Mouse (Mus musculus): ENCODE results near the gene Acer2. TPM values are rescaled to one million over a fixed set of nuclear protein-coding genes. Genes with fewer than 3 reads are reported as not detected.

Gene Acer2
- polyA plus RNA-seq, 1 experiment from 2014 or later, result 8.4 TPM

DNA sequence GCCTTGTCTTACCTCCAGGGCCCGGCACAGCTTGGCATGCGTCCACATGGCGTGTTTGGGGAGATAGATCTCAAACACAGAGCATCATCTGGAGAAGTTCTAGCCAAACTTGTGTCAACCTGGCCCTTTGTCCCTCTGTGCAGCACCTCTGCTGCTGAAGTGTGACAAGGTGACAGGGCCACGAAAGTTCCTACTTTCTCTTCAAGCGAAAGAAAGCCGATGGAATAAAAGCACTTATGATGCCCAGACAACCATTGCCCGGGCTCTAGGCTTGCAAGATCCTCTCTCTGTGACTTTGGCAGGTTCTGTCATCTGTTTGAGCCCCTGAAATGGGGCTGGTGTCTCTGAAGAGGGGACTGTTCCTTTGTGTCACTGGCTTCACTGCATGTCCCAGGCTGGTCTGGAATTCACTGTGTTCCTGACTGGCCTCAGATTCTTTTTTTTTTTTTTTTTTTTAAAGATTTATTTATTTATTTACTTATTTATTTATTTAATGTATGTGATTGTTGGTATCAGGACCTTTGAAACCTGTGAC is 56.0 kb downstream of the Acer2 start:
- H3K27ac ChIP-seq (ENCODE audit: low read depth, low read length), result no peak overlapping the region
- 89% methylated on average over 7 of the region's 7 CpGs for WGBS

DNA sequence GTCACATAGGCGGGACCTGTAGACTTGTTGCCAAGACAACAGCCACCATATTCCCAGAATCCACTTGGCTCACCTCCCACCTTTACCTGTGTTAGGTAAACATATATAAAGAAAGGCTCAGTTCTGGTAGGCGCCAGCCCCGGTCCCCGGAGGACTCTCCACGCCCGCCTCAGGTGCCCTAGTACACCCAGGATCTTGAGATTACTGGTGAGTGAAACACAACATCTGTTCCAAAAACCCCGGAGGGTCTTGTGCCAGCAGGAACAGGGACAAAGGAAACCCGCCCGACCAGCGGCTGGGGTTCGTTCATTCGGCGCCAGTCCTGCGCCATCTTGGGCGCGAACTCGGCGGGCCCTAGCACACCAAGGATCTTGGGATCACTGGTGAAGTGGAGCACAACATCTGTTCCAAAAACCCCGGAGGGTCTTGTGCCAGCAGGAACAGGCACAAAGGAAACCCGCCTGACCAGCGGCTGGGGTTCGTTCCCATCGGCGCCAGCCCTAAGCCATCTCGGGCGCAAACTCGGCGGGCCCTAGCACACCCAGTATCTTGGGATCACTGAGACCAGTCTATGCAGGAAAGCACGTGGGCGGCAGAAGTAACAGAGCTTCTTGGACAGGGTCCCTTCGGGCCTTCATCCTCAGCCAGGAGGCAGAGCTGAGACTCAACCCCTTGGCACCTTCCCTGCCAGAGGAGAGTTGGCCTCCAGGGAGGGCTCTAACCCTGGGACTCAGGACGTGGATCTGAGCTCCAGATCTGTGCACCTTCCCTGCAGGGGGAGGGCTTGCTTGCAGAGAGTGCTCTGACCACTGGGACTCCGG is 56.6 kb downstream of the Acer2 start:
- 7% methylated on average over 33 of the region's 33 CpGs for WGBS
- H3K9me3 ChIP-seq (ENCODE audit: control insufficient read depth, low read length), result no peaks in the 10 kb centered on the region
- ATAC-seq (replicated peaks; ENCODE audit: low FRiP score), result peak; percentile 78
- DNase-seq (ENCODE audit: low spot score), result peak; percentile 81
- peak overlapping the region; percentile 61 for H3K4me2 ChIP-seq (ENCODE audit: low read depth, low read length, severe bottlenecking)
- H3K4me1 ChIP-seq (replicated peaks; ENCODE audit: control insufficient read depth, insufficient read depth, low read length), result 0 out of 2 replicates have a peak, but pooled peaks cover 2% of the 10 kb centered on the region
- H3K27ac ChIP-seq (ENCODE audit: low read depth, low read length), result no peak overlapping the region
- no peaks in the 10 kb centered on the region for H3K27me3 ChIP-seq (ENCODE audit: control insufficient read depth, insufficient read depth, low read length)
- peak overlapping the region; percentile 79 for H3K9ac ChIP-seq (ENCODE audit: low read length)
- H3K36me3 ChIP-seq (ENCODE audit: control insufficient read depth, insufficient read depth, low read length), result no peaks in the 10 kb centered on the region
- H3K4me3 ChIP-seq (ENCODE audit: low read depth, low read length), result peak overlapping the region; percentile 39

More for the DNA sequence above, 56.0 kb downstream of the Acer2 start:
- no peak for DNase-seq (ENCODE audit: low spot score)
- Histone ChIP-seq H3K27me3 (ENCODE audit: control insufficient read depth, insufficient read depth, low read length) (no peaks in the 10 kb centered on the region), H3K9ac (ENCODE audit: low read length) (peak overlapping the region; percentile 79), H3K4me1 (replicated peaks; ENCODE audit: control insufficient read depth, insufficient read depth, low read length) (0 out of 2 replicates have a peak, but pooled peaks cover 2% of the 10 kb centered on the region), H3K4me3 (ENCODE audit: low read depth, low read length) (peak overlapping the region; percentile 39), H3K9me3 (ENCODE audit: control insufficient read depth, low read length) (no peaks in the 10 kb centered on the region), H3K36me3 (ENCODE audit: control insufficient read depth, insufficient read depth, low read length) (no peaks in the 10 kb centered on the region), H3K4me2 (ENCODE audit: low read depth, low read length, severe bottlenecking) (no peak overlapping the region; the same call in 1 of the 2 replicates)
- ATAC-seq (replicated peaks; ENCODE audit: low FRiP score), result peak; percentile 16; the same call in 1 of the 2 replicates

- no peaks in the 10 kb centered on the region for H3K9me3 ChIP-seq (ENCODE audit: control insufficient read depth, low read length)
- no peak overlapping the region for H3K4me3 ChIP-seq (ENCODE audit: low read depth, low read length)
- DNase-seq (ENCODE audit: low spot score) (no peak), ATAC-seq (replicated peaks; ENCODE audit: low FRiP score) (no peak)
- no peaks in the 10 kb centered on the region for H3K36me3 ChIP-seq (ENCODE audit: control insufficient read depth, insufficient read depth, low read length)
- WGBS, result 83% methylated on average over 6 of the region's 6 CpGs
- no peak overlapping the region for H3K4me2 ChIP-seq (ENCODE audit: low read depth, low read length, severe bottlenecking)
- H3K4me1 ChIP-seq (replicated peaks; ENCODE audit: control insufficient read depth, insufficient read depth, low read length), result 0 out of 2 replicates have a peak, but pooled peaks cover 2% of the 10 kb centered on the region
- H3K27me3 ChIP-seq (ENCODE audit: control insufficient read depth, insufficient read depth, low read length), result no peaks in the 10 kb centered on the region
- no peak overlapping the region for H3K27ac ChIP-seq (ENCODE audit: low read depth, low read length)
- no peak overlapping the region for H3K9ac ChIP-seq (ENCODE audit: low read length)
Measured at GRCm38 (mm10) chr4:86933026-86933425, 58.8 kb downstream of the Acer2 start.

DNA sequence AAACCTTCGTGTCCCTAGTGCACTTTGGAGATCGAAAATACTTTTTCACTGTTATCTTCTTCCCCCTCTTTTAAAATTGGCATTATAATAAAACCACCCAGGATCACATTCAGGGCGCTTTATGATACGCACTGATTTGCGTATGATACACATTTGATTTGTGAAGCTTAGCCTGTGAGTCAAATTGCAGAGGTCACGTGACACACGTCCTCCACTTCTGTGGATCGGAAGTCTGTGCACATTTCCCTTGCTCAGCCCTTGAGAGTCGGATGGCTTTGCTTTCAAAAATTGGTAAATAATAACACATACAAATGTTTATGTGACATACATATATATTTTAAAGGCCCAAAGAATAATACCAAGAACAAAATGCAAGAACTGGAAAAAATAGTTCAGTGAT is 62.0 kb downstream of the Acer2 start:
- ATAC-seq (replicated peaks; ENCODE audit: low FRiP score) (no peak), DNase-seq (ENCODE audit: low spot score) (no peak)
- Histone ChIP-seq H3K9me3 (ENCODE audit: control insufficient read depth, low read length) (no peaks in the 10 kb centered on the region), H3K9ac (ENCODE audit: low read length) (no peak overlapping the region), H3K27ac (ENCODE audit: low read depth, low read length) (no peak overlapping the region), H3K36me3 (ENCODE audit: control insufficient read depth, insufficient read depth, low read length) (no peaks in the 10 kb centered on the region), H3K27me3 (ENCODE audit: control insufficient read depth, insufficient read depth, low read length) (no peaks in the 10 kb centered on the region), H3K4me2 (ENCODE audit: low read depth, low read length, severe bottlenecking) (no peak overlapping the region), H3K4me1 (replicated peaks; ENCODE audit: control insufficient read depth, insufficient read depth, low read length) (0 out of 2 replicates have a peak, but pooled peaks cover under 1% of the 10 kb centered on the region), H3K4me3 (ENCODE audit: low read depth, low read length) (no peak overlapping the region)
- 91% methylated on average over 9 of the region's 9 CpGs for WGBS

GRCm38 (mm10) chr4:86936706-86937105 is 62.5 kb downstream of the Acer2 start:
- no peak overlapping the region for H3K4me2 ChIP-seq (ENCODE audit: low read depth, low read length, severe bottlenecking)
- H3K9ac ChIP-seq (ENCODE audit: low read length), result no peak overlapping the region
- no peak overlapping the region for H3K4me3 ChIP-seq (ENCODE audit: low read depth, low read length)
- H3K27ac ChIP-seq (ENCODE audit: low read depth, low read length), result no peak overlapping the region
- no peak for ATAC-seq (replicated peaks; ENCODE audit: low FRiP score)
- H3K9me3 ChIP-seq (ENCODE audit: control insufficient read depth, low read length), result no peaks in the 10 kb centered on the region
- WGBS, result 72% methylated on average over 3 of the region's 3 CpGs
- no peaks in the 10 kb centered on the region for H3K36me3 ChIP-seq (ENCODE audit: control insufficient read depth, insufficient read depth, low read length)
- DNase-seq (ENCODE audit: low spot score), result no peak
- no peaks in the 10 kb centered on the region for H3K4me1 ChIP-seq (replicated peaks; ENCODE audit: control insufficient read depth, insufficient read depth, low read length)
- no peaks in the 10 kb centered on the region for H3K27me3 ChIP-seq (ENCODE audit: control insufficient read depth, insufficient read depth, low read length)

DNA sequence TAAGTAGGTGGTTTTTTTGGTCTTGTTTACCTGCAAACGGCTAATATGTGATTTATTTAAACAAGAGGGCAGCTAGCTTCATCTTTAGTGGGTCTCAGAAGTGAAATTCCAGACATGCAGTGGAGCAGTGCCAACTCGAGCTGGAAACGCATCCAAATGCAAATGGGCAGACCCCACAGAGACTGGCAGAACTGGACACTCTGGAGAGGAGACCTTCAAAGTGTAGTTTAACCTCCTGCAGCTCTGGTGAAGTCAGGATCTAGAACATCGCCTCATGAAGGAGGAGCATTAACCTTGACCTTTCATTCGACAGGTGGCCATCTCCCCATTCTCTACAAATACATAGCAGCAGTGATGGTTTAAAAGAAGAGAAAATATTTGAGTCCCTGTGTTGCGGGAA is 68.5 kb downstream of the Acer2 start:
- no peak overlapping the region for H3K4me3 ChIP-seq (ENCODE audit: low read depth, low read length)
- no peaks in the 10 kb centered on the region for H3K9me3 ChIP-seq (ENCODE audit: control insufficient read depth, low read length)
- H3K4me2 ChIP-seq (ENCODE audit: low read depth, low read length, severe bottlenecking), result no peak overlapping the region
- ATAC-seq (replicated peaks; ENCODE audit: low FRiP score) (no peak), DNase-seq (ENCODE audit: low spot score) (no peak)
- H3K9ac ChIP-seq (ENCODE audit: low read length), result no peak overlapping the region
- WGBS, result 85% methylated on average over 6 of the region's 6 CpGs
- no peaks in the 10 kb centered on the region for H3K27me3 ChIP-seq (ENCODE audit: control insufficient read depth, insufficient read depth, low read length)
- no peak overlapping the region for H3K27ac ChIP-seq (ENCODE audit: low read depth, low read length)
- no peaks in the 10 kb centered on the region for H3K4me1 ChIP-seq (replicated peaks; ENCODE audit: control insufficient read depth, insufficient read depth, low read length)
- H3K36me3 ChIP-seq (ENCODE audit: control insufficient read depth, insufficient read depth, low read length), result no peaks in the 10 kb centered on the region

- Histone ChIP-seq H3K27me3 (ENCODE audit: control insufficient read depth, insufficient read depth, low read length) (no peaks in the 10 kb centered on the region), H3K4me2 (ENCODE audit: low read depth, low read length, severe bottlenecking) (no peak overlapping the region), H3K9ac (ENCODE audit: low read length) (no peak overlapping the region), H3K9me3 (ENCODE audit: control insufficient read depth, low read length) (no peaks in the 10 kb centered on the region), H3K36me3 (ENCODE audit: control insufficient read depth, insufficient read depth, low read length) (no peaks in the 10 kb centered on the region), H3K4me1 (replicated peaks; ENCODE audit: control insufficient read depth, insufficient read depth, low read length) (no peaks in the 10 kb centered on the region), H3K4me3 (ENCODE audit: low read depth, low read length) (no peak overlapping the region), H3K27ac (ENCODE audit: low read depth, low read length) (no peak overlapping the region)
- no peak for DNase-seq (ENCODE audit: low spot score)
- ATAC-seq (replicated peaks; ENCODE audit: low FRiP score), result no peak
- WGBS, result 54% methylated on average over 6 of the region's 6 CpGs
Measured at GRCm38 (mm10) chr4:86943296-86943695, 69.1 kb downstream of the Acer2 start.

GRCm38 (mm10) chr4:86948794-86949193 is 74.6 kb downstream of the Acer2 start:
- DNase-seq (ENCODE audit: low spot score) (no peak), ATAC-seq (replicated peaks; ENCODE audit: low FRiP score) (no peak)
- H3K4me1 ChIP-seq (replicated peaks; ENCODE audit: control insufficient read depth, insufficient read depth, low read length), result no peaks in the 10 kb centered on the region
- H3K9me3 ChIP-seq (ENCODE audit: control insufficient read depth, low read length), result no peaks in the 10 kb centered on the region
- 91% methylated on average over 1 of the region's 1 CpGs for WGBS
- H3K27ac ChIP-seq (ENCODE audit: low read depth, low read length), result no peak overlapping the region
- H3K36me3 ChIP-seq (ENCODE audit: control insufficient read depth, insufficient read depth, low read length), result no peaks in the 10 kb centered on the region
- no peaks in the 10 kb centered on the region for H3K27me3 ChIP-seq (ENCODE audit: control insufficient read depth, insufficient read depth, low read length)
- H3K4me3 ChIP-seq (ENCODE audit: low read depth, low read length), result no peak overlapping the region
- no peak overlapping the region for H3K9ac ChIP-seq (ENCODE audit: low read length)
- no peak overlapping the region for H3K4me2 ChIP-seq (ENCODE audit: low read depth, low read length, severe bottlenecking)

All from forebrain, embryonic 11.5 days (tissue).